Mouse (Mus musculus): ENCODE data around the gene Rgs3.

- TF ChIP-seq POLR2A (IDR thresholded peaks at IDR 0.05; ENCODE audit: low read depth, low read length) (no peak), CTCF (IDR thresholded peaks at IDR 0.05; ENCODE audit: extremely low read depth, insufficient read length, insufficient replicate concordance, low read depth, low read length) (no peak)
Observed at GRCm38 (mm10) chr4:62636047-62636446, 76.4 kb downstream of the Rgs3 start.

Data from small intestine, adult 2 months (tissue).